Mouse (Mus musculus): ENCODE measurements around the gene En2. TPM values are rescaled to one million over a fixed set of nuclear protein-coding genes. Genes with fewer than 3 reads are reported as not detected.

The En2 gene
- total RNA-seq, 2 experiments from 2014 or later, result not detected

GRCm38 (mm10) chr5:28159072-28159458, 6.4 kb upstream of the En2 start:
- intact Hi-C loops (cut with DNase I), result no loop called here

GRCm38 (mm10) chr5:28159891-28160470, 5.5 kb upstream of the En2 start:
- no peak for DNase-seq
- intact Hi-C loops (cut with DNase I), result loop anchor here (10.0 kb wide), 1 partner anchor 1315 kb away; the partner anchor contains the start of gene Mnx1

More at GRCm38 (mm10) chr5:28159072-28159458, 6.4 kb upstream of the En2 start:
- DNase-seq, result no peak

- intact Hi-C loops (cut with DNase I), result loop anchor here (10.0 kb wide), 1 partner anchor 1313 kb away; the partner anchor contains the start of gene Mnx1
- no peak for DNase-seq
Measured at GRCm38 (mm10) chr5:28161383-28161937, 4.0 kb upstream of the En2 start.

- no peak for DNase-seq
- intact Hi-C loops (cut with DNase I), result loop anchor here (10.0 kb wide), 1 partner anchor 1313 kb away; the partner anchor contains the start of gene Mnx1
Measured at GRCm38 (mm10) chr5:28161938-28162402, 3.5 kb upstream of the En2 start.

GRCm38 (mm10) chr5:28163926-28164325, 1.6 kb upstream of the En2 start:
- no peak for DNase-seq
- intact Hi-C loops (cut with DNase I), result loop anchor here (10.0 kb wide), 1 partner anchor 1311 kb away; the partner anchor contains the start of gene Mnx1

GRCm38 (mm10) chr5:28166256-28167231, 1.1 kb downstream of the En2 start:
- peak; percentile 19 to 49 for DNase-seq
- intact Hi-C loops (cut with DNase I), result loop anchor here (10.0 kb wide), 1 partner anchor 1308 kb away; the partner anchor contains the start of gene Mnx1

GRCm38 (mm10) chr5:28167611-28168252, 2.2 kb downstream of the En2 start:
- intact Hi-C loops (cut with DNase I), result loop anchor here (10.0 kb wide), 1 partner anchor 1307 kb away; the partner anchor contains the start of gene Mnx1
- DNase-seq, result peak in 1 of 2 experiments; percentile 39

- peak in 1 of 2 experiments; percentile 19 for DNase-seq
Measured at GRCm38 (mm10) chr5:28168253-28169165, 3.0 kb downstream of the En2 start.

GRCm38 (mm10) chr5:28169166-28169801, 3.8 kb downstream of the En2 start:
- no peak for DNase-seq
- intact Hi-C loops (cut with DNase I), result loop anchor here (10.0 kb wide), 1 partner anchor 1306 kb away; the partner anchor contains the start of gene Mnx1

More at GRCm38 (mm10) chr5:28168253-28169165, 3.0 kb downstream of the En2 start:
- intact Hi-C loops (cut with DNase I), result loop anchor here (10.0 kb wide), 1 partner anchor 1306 kb away; the partner anchor contains the start of gene Mnx1

GRCm38 (mm10) chr5:28170081-28170480, 4.6 kb downstream of the En2 start:
- intact Hi-C loops (cut with DNase I), result no loop called here
- no peak for DNase-seq

- DNase-seq, result no peak
- intact Hi-C loops (cut with DNase I), result no loop called here
Measured at GRCm38 (mm10) chr5:28170892-28171291, 5.4 kb downstream of the En2 start.

- intact Hi-C loops (cut with DNase I), result no loop called here
Measured at GRCm38 (mm10) chr5:28171667-28172066, 6.2 kb downstream of the En2 start.

GRCm38 (mm10) chr5:28172261-28172920, 6.9 kb downstream of the En2 start:
- intact Hi-C loops (cut with DNase I), result no loop called here
- no peak for DNase-seq

More at GRCm38 (mm10) chr5:28171667-28172066, 6.2 kb downstream of the En2 start:
- DNase-seq, result no peak

- intact Hi-C loops (cut with DNase I), result no loop called here
- DNase-seq, result no peak
Measured at GRCm38 (mm10) chr5:28172921-28173670, 7.6 kb downstream of the En2 start.

- intact Hi-C loops (cut with DNase I), result no loop called here
- no peak for DNase-seq
Measured at GRCm38 (mm10) chr5:28173674-28174073, 8.2 kb downstream of the En2 start.

- intact Hi-C loops (cut with DNase I), result no loop called here
- DNase-seq, result no peak
Measured at GRCm38 (mm10) chr5:28174086-28174485, 8.6 kb downstream of the En2 start.

- intact Hi-C loops (cut with DNase I), result no loop called here
- DNase-seq, result no peak
Measured at GRCm38 (mm10) chr5:28174876-28175569, 9.5 kb downstream of the En2 start.

Measured in heart, postnatal 36 days (tissue).